Mouse (Mus musculus) lung, embryonic 15.5 days (tissue): ENCODE results near the gene Rnf214. TPM values are rescaled to one million over a fixed set of nuclear protein-coding genes. Genes with fewer than 3 reads are reported as not detected.
"Not testable (repeated sequence)": the region's sequence is repeated elsewhere in the genome, so short reads cannot be mapped to it uniquely, and the experiment has no call there.

ENCODE experiments used
- ATAC-seq: fragments of 200-750 bp; cut with Nextera tagmentation; 2 replicates; pipeline ENCODE4 v1.8.0; 2017; ENCODE audit warnings: moderate number of reproducible peaks, borderline replicate concordance; ENCODE audit not compliant: low FRiP score, low TSS enrichment; ENCODE audit errors: extremely low read depth
- H3K27ac ChIP-seq: fragments of 300-500 bp; sonication (generic); 2 replicates; pipeline ENCODE4 v1.5.1; 2015; ENCODE audit warnings: moderate library complexity, mild to moderate bottlenecking, inconsistent platforms
- H3K27me3 ChIP-seq: fragments of 300-500 bp; sonication (generic); 2 replicates; pipeline ENCODE4 v1.6.1; 2015; ENCODE audit warnings: inconsistent platforms
- H3K36me3 ChIP-seq: fragments of 300-500 bp; sonication (generic); 2 replicates; pipeline ENCODE4 v1.6.1; 2015; ENCODE audit warnings: inconsistent platforms
- H3K4me1 ChIP-seq: fragments of 300-500 bp; sonication (generic); 2 replicates; pipeline ENCODE4 v1.6.1; 2015; ENCODE audit warnings: inconsistent platforms
- H3K4me2 ChIP-seq: fragments of 300-500 bp; sonication (generic); 2 replicates; pipeline ENCODE4 v1.6.1; 2015; ENCODE audit warnings: inconsistent platforms, mild to moderate bottlenecking, moderate library complexity
- H3K4me3 ChIP-seq: fragments of 300-500 bp; sonication (generic); 2 replicates; pipeline ENCODE4 v1.5.1; 2015; ENCODE audit warnings: mild to moderate bottlenecking, inconsistent platforms
- H3K9ac ChIP-seq: fragments of 300-500 bp; sonication (generic); 2 replicates; pipeline ENCODE4 v1.6.1; 2015; ENCODE audit warnings: inconsistent platforms
- H3K9me3 ChIP-seq: fragments of 300-500 bp; sonication (generic); 2 replicates; pipeline ENCODE4 v1.6.1; 2016; ENCODE audit warnings: inconsistent platforms
- WGBS: fragments of 180-500 bp; shearing (Covaris S2); methylation state at CpG from one replicate; pipeline ENCODE4 v1.1.7; 2015; 5-methylcytosine and 5-hydroxymethylcytosine counted together
- polyA plus RNA-seq: library from polyadenylated mRNA; unstranded; fragments of >200 nt; fragmentation: Nextera tagmentation; extraction: Ambion mirVana; gene quantifications from 2 replicates; pipeline ENCODE4 v1.2.1, GENCODE M21; 2015

Gene Rnf214
- polyA plus RNA-seq, 1 experiment from 2014 or later, result 51.1 TPM

DNA sequence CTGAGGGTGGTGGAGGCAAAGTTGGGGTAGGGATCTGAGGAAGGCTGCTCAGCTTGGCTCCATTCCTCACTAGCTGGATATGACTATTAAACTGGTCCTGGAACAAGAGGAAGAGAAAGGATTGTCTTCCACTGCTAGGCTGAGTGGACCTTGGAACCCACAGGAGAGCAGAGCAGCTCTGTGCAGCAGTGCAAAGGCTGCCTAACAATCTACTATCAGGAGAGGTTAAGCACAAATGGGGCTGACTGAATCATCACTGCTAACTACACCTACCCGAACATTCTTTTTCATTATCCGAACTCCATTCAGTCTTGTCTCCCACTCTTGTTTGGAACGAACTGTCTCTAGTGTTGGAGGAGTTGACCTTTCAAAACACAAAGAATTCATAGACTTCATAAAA, 37.5 kb downstream of the Rnf214 start:
- H3K9ac ChIP-seq, result no peak overlapping the region
- no peaks in the 10 kb centered on the region for H3K4me1 ChIP-seq
- H3K27me3 ChIP-seq, result no peaks in the 10 kb centered on the region
- H3K36me3 ChIP-seq, result peaks cover 78% of the 10 kb centered on the region
- H3K9me3 ChIP-seq, result no peaks in the 10 kb centered on the region
- H3K27ac ChIP-seq, result no peak overlapping the region
- H3K4me2 ChIP-seq, result no peak overlapping the region
- WGBS, result 91% methylated on average over 3 of the region's 3 CpGs
- no peak overlapping the region for H3K4me3 ChIP-seq
- ATAC-seq, result no peak

DNA sequence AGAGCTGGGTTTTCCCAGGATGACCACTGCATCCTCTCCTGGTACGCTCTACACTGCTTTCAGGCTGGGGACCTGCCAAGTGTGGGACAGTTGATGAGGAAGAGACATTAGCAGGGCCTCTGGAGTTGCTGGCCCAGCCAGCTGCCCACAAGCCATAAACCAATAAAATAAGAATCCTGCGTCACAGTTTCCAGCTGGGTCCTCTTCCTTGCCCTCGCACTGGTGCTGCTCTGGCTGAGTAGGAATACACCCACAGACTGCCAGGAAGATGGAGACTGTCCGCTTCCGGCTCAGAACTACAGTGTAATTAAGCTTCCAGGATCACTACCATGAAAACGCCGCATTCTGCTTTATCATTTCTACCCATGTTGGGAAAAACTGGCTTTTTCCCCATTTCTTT, 44.9 kb downstream of the Rnf214 start:
- Histone ChIP-seq H3K9me3 (no peaks in the 10 kb centered on the region), H3K36me3 (peaks cover 77% of the 10 kb centered on the region), H3K4me2 (no peak overlapping the region), H3K9ac (no peak overlapping the region), H3K27me3 (no peaks in the 10 kb centered on the region), H3K4me3 (no peak overlapping the region), H3K27ac (no peak overlapping the region), H3K4me1 (no peaks in the 10 kb centered on the region)
- ATAC-seq, result no peak
- WGBS, result 91% methylated on average over 7 of the region's 7 CpGs

DNA sequence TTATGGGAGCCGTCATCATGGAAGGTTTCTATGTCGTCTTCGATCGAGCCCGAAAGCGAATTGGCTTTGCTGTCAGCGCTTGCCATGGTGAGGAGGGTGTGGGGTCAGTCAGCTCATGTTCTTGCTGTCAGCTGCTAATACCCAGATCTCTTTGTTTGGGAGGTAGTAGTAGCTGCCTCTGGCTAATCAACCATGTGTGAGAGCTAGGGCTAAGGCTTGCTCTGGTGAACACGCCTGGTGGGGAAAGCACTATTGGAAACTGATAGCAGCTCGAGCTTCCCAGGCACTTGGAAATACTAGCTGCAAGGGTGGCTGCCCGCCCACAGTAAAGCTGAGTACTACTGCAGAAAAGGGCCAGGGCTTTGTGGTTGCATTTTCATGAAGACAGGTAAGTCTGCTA, 47.3 kb downstream of the Rnf214 start:
- no peak overlapping the region for H3K9ac ChIP-seq
- H3K4me1 ChIP-seq, result no peaks in the 10 kb centered on the region
- no peak overlapping the region for H3K4me3 ChIP-seq
- H3K36me3 ChIP-seq, result peaks cover 60% of the 10 kb centered on the region
- ATAC-seq, result no peak
- 91% methylated on average over 10 of the region's 10 CpGs for WGBS
- H3K27ac ChIP-seq, result no peak overlapping the region
- no peak overlapping the region for H3K4me2 ChIP-seq
- H3K9me3 ChIP-seq, result no peaks in the 10 kb centered on the region
- H3K27me3 ChIP-seq, result no peaks in the 10 kb centered on the region

DNA sequence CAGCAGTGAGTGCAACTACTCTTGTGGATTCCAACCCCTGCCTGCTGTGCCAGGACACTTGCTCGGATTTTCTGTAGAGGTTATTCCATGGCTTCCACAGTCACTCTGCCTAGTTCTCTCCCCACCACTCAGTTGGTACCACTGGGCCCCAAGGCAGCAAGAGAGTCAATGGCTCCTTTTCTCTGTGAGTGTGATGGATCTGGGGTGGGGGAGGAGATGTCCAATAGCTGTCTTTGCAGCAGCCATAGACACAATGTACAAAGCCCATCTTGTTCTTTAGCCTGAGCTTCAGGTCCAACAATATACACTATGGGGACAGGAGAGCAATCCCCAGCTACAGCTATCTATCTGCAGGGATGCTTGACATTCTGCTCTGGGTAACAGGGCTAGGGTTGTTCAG, 52.6 kb downstream of the Rnf214 start:
- no peaks in the 10 kb centered on the region for H3K27me3 ChIP-seq
- no peak overlapping the region for H3K9ac ChIP-seq
- no peak for ATAC-seq
- peaks cover 23% of the 10 kb centered on the region for H3K36me3 ChIP-seq
- 86% methylated on average over 1 of the region's 1 CpGs for WGBS
- no peak overlapping the region for H3K27ac ChIP-seq
- peaks cover 15% of the 10 kb centered on the region for H3K4me1 ChIP-seq
- no peak overlapping the region for H3K4me2 ChIP-seq
- no peak overlapping the region for H3K4me3 ChIP-seq
- no peaks in the 10 kb centered on the region for H3K9me3 ChIP-seq

DNA sequence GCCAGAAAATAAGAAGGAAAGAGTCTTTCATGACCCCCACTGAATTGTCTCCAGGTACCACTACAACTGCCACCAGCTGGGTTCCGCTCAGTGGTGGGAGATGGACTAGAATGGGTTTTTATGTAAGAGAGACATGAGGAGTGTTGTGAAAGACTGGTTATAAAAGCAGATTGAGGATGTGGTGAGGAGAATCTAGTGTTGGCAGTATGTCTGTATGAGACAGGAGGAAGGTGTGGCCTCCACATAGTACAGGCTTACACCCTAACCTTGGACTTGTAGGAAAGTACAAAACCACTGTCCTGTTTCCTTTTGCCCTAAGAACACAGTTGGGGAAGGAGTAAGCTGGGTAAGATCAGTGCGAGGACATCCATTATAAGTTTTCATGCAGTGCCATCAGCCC, 53.0 kb downstream of the Rnf214 start:
- Histone ChIP-seq H3K27me3 (no peaks in the 10 kb centered on the region), H3K4me3 (no peak overlapping the region), H3K4me2 (no peak overlapping the region), H3K9me3 (no peaks in the 10 kb centered on the region), H3K9ac (no peak overlapping the region), H3K4me1 (peaks cover 17% of the 10 kb centered on the region), H3K27ac (no peak overlapping the region), H3K36me3 (peaks cover 19% of the 10 kb centered on the region)
- ATAC-seq, result no peak
- 98% methylated on average over 2 of the region's 2 CpGs for WGBS

DNA sequence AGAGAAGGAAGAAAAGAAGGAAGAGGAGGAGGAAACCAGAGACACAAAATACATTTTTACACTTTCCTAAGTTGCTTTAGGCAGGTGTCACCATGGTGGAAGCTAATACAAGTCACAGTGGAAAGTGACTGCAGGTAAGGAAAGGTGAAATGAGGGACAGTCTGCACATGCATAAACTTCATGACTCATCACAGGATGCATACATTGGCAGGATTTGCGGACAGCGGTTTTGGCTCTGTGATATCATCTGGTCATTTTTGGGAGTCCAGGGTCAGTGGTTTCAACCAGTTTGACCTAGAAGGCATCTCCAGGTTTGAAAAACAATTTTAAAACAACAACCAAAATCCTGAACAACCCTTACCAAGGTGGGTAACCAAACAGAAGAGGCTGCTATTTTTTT, 54.9 kb downstream of the Rnf214 start:
- Histone ChIP-seq H3K4me2 (no peak overlapping the region), H3K27ac (no peak overlapping the region), H3K4me1 (peaks cover 17% of the 10 kb centered on the region), H3K27me3 (no peaks in the 10 kb centered on the region), H3K36me3 (0 out of 2 replicates have a peak, but pooled peaks cover 6% of the 10 kb centered on the region), H3K9me3 (no peaks in the 10 kb centered on the region), H3K9ac (no peak overlapping the region), H3K4me3 (no peak overlapping the region)
- ATAC-seq, result no peak
- WGBS, result 83% methylated on average over 2 of the region's 2 CpGs

DNA sequence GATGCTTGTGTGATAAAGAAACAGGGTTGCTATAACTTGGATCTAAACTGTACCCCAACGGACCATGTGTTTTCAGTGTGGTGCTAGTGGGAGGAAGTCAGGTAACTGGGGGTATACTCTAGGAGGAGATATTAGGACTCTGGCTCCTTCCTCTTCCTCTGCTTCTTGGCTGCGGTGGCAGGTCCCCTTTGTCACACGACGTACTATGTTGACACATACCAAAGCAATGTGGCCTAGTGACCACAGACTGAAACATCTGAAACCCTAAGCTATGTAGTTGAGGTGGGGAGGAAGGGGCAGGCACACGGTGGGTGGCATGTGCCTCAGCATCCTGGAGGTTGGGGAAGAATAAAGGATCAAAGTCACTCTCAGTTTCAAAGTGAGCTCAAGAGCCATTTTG, 55.4 kb downstream of the Rnf214 start:
- 44% methylated on average over 5 of the region's 5 CpGs for WGBS
- H3K4me3 ChIP-seq, result no peak overlapping the region
- H3K9ac ChIP-seq, result no peak overlapping the region
- H3K27ac ChIP-seq, result no peak overlapping the region
- 0 out of 2 replicates have a peak, but pooled peaks cover 6% of the 10 kb centered on the region for H3K36me3 ChIP-seq
- H3K4me1 ChIP-seq, result peaks cover 17% of the 10 kb centered on the region
- no peaks in the 10 kb centered on the region for H3K27me3 ChIP-seq
- ATAC-seq, result no peak
- no peak overlapping the region for H3K4me2 ChIP-seq
- H3K9me3 ChIP-seq, result no peaks in the 10 kb centered on the region

DNA sequence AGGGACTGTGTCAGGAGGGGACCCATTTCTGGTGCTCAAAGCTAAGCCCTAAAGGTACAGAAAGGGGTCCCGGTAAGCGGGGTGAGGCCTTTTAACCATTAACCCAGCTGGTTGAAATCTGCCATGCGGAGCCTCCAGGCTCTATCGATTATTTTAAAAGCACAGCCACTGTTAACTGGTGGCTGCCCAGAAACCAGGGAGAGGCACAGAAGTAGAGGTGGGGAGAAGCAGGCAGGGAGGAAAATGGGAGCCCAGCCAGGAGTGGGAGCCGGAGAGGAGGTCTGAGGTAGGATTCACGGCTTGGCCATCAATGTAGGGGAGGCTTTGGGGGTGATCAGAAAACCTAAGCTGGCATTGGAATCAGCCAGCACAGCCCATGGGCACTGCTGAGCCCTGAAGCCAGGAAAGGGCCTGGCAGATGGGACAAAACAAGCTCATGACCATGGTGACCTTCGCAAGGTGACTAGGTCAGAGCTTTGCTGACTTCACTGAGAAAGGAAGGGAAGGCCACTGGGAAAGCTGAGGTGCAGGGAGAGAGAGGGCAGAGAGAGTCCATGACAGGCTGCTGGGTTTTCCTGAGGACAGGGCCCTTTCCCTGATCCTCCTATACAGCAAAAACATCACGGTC, 56.1 kb downstream of the Rnf214 start:
- Histone ChIP-seq H3K36me3 (0 out of 2 replicates have a peak, but pooled peaks cover 6% of the 10 kb centered on the region), H3K27ac (peak overlapping the region; percentile 86)
- 72% methylated on average over 8 of the region's 8 CpGs for WGBS

DNA sequence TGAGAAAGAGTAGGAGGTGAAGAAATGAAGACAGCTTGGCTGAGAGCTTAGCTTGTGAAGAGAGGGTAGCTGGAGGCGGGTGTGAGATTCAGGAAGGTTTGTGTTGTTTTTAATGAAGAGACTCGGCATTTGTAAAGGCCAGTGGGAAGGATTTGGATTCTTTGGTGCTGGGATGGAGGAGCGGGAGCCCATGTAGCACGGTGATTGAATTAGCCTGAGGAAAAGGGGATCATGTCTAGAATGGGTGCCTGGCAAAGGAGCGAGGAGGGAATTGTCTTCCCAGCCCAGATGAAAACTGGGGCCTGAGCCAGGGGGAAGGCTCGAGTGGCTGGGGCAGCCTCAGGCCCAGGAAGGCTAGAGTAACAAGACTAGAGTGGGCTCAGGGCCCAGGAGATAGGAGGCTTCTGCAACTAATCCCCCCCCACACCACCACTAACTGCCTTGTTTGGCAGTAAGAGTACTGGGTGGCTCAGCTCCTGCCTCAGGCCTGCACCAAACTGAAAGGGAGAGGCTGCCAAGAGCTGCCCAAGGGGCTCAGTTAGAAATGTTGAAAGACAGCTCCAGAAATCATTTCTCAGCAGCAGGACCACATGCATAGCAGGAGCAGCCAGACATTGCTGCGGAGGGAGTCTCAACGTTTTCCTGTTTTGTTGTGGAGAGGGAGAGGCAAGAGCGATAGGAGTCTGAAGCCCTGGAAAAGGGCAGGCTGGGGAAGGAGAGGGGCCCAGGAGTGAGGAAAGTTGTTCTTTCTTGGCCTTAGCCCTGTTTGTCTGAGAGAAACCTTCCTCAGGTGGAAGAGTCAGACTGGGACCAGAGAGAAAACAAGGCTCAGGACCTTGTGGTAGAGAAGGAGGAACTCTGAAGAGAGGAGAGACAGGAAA, 56.9 kb downstream of the Rnf214 start:
- Histone ChIP-seq H3K27ac (peak overlapping the region; percentile 86), H3K4me2 (no peak overlapping the region), H3K9me3 (no peaks in the 10 kb centered on the region), H3K9ac (no peak overlapping the region), H3K4me3 (no peak overlapping the region), H3K4me1 (peaks cover 17% of the 10 kb centered on the region), H3K27me3 (no peaks in the 10 kb centered on the region), H3K36me3 (no peaks in the 10 kb centered on the region)
- 52% methylated on average over 9 of the region's 9 CpGs for WGBS
- peak; percentile 87 for ATAC-seq

More for the DNA sequence above, 56.1 kb downstream of the Rnf214 start:
- H3K9me3 ChIP-seq, result no peaks in the 10 kb centered on the region
- peaks cover 17% of the 10 kb centered on the region for H3K4me1 ChIP-seq
- no peak overlapping the region for H3K4me2 ChIP-seq
- ATAC-seq, result no peak
- no peak overlapping the region for H3K4me3 ChIP-seq
- H3K27me3 ChIP-seq, result no peaks in the 10 kb centered on the region
- H3K9ac ChIP-seq, result no peak overlapping the region

DNA sequence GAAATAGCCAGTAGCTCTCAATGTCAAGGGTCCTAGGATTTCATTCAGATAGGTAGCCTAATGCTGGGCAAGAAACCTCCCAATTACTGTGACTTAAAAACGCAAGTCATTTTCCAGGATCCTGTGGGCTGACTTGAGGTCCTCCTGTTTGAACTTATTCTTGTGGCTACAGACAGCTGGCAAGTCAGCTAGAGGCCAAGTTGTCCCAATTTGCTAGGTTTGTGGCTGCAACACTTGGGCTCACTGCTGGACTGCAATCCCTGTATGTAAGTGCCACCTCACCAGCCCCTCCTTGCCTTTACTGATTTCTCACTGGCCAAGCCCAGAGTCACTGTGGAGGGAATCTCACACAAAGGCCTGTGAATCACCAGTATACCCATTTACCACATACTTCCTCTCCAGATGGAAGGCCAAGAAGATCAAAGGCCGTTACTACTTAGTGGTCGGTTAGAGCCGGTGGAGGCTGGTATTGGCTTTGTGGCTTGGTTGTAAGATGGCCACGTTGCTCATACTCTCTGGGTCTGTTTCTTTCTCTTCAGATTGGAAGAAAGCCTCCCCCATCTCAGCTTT, 59.7 kb downstream of the Rnf214 start:
- no peaks in the 10 kb centered on the region for H3K9me3 ChIP-seq
- no peak for ATAC-seq
- no peak overlapping the region for H3K9ac ChIP-seq
- H3K27me3 ChIP-seq, result no peaks in the 10 kb centered on the region
- H3K27ac ChIP-seq, result no peak overlapping the region
- H3K4me1 ChIP-seq, result peaks cover 17% of the 10 kb centered on the region
- H3K4me3 ChIP-seq, result no peak overlapping the region
- no peaks in the 10 kb centered on the region for H3K36me3 ChIP-seq
- WGBS, result 82% methylated on average over 5 of the region's 5 CpGs
- no peak overlapping the region for H3K4me2 ChIP-seq

DNA sequence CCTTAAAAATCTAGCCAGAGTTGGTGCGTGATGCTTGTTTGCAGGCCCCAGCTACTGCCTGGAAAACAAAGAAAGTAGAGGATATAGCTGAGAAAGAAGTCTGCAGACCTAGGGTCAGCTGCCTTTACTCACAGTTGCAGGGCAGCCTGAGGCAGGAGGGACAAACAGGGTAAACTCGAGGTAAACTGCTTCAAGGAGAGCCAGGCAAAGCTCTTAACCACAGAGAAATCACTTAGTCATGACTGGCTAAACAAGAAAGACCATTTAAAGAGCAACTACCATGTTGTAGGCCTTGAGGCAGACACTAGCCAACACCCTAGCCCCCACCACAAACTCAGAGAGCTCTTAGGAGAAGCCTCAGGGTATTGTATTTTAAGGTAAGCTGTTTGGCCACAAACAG, 60.5 kb downstream of the Rnf214 start:
- WGBS, result 58% methylated on average over 2 of the region's 2 CpGs
- not testable (repeated sequence) for H3K36me3 ChIP-seq, H3K4me2 ChIP-seq, H3K9me3 ChIP-seq, H3K4me3 ChIP-seq, H3K27ac ChIP-seq, ATAC-seq, H3K27me3 ChIP-seq, H3K9ac ChIP-seq
- H3K4me1 ChIP-seq, result peaks cover 21% of the 10 kb centered on the region

DNA sequence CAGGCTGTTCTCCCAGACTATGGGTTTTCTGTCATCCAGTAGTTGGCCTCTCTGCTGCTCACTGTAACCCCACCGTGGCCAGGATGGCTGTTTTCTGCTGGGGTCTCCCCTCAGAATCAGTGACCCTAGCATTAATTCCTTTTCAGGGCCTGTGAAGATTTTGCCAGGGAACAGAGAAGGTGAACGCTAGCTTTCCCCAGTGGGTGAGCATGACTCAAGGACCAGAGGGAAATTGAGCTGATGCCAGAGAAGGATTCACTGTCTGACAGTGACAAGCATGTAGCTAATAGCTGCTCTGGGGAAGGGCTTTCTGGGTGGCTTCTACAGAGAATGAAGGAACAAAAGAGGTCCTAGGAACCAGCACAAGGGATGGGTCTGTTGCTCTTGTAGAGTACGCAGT, 61.2 kb downstream of the Rnf214 start:
- Histone ChIP-seq H3K4me1 (peaks cover 23% of the 10 kb centered on the region), H3K27ac (no peak overlapping the region), H3K9me3 (no peaks in the 10 kb centered on the region), H3K36me3 (no peaks in the 10 kb centered on the region), H3K27me3 (no peaks in the 10 kb centered on the region), H3K9ac (no peak overlapping the region), H3K4me3 (no peak overlapping the region), H3K4me2 (no peak overlapping the region)
- WGBS, result 85% methylated on average over 3 of the region's 3 CpGs
- no peak for ATAC-seq
